Mouse (Mus musculus): ENCODE data around the gene Dnajb13.

Dnajb13 gene

GRCm38 (mm10) chr7:100514573-100514972, at the start of gene Dnajb13:
TSS of gene Dnajb13 (minus strand) at chr7:100514960.
- DNase-seq (ENCODE audit: low spot score in 2 of 2): no peak

- peak in 1 of 2 experiments; percentile 43 for DNase-seq (ENCODE audit: low spot score in 2 of 2)
These were observed 47.3 kb upstream of the Dnajb13 start for GRCm38 (mm10) chr7:100561861-100562587.

- DNase-seq (ENCODE audit: low spot score in 2 of 2): no peak
These were observed 44.6 kb upstream of the Dnajb13 start for GRCm38 (mm10) chr7:100559331-100559730.

- DNase-seq (ENCODE audit: low spot score in 2 of 2): no peak
These were observed 42.5 kb upstream of the Dnajb13 start for GRCm38 (mm10) chr7:100557241-100557640.

GRCm38 (mm10) chr7:100555431-100555951, 40.7 kb upstream of the Dnajb13 start:
- peak; percentile 76 to 84 for DNase-seq (ENCODE audit: low spot score in 2 of 2)

GRCm38 (mm10) chr7:100554939-100555338, 40.2 kb upstream of the Dnajb13 start:
- no peak for DNase-seq (ENCODE audit: low spot score in 2 of 2)

GRCm38 (mm10) chr7:100550338-100551007, 35.7 kb upstream of the Dnajb13 start:
- DNase-seq (ENCODE audit: low spot score in 2 of 2): peak; percentile 63 to 71

- DNase-seq (ENCODE audit: low spot score in 2 of 2): no peak
These were observed 35.0 kb upstream of the Dnajb13 start for GRCm38 (mm10) chr7:100549796-100550195.

GRCm38 (mm10) chr7:100547631-100548030, 32.9 kb upstream of the Dnajb13 start:
- no peak for DNase-seq (ENCODE audit: low spot score in 2 of 2)

GRCm38 (mm10) chr7:100544437-100544836, 29.7 kb upstream of the Dnajb13 start:
- no peak for DNase-seq (ENCODE audit: low spot score in 2 of 2)

- no peak for DNase-seq (ENCODE audit: low spot score in 2 of 2)
These were observed 24.8 kb upstream of the Dnajb13 start for GRCm38 (mm10) chr7:100539516-100539915.

GRCm38 (mm10) chr7:100537519-100537902, 22.8 kb upstream of the Dnajb13 start:
- DNase-seq (ENCODE audit: low spot score in 2 of 2): no peak

GRCm38 (mm10) chr7:100536804-100537518, 22.2 kb upstream of the Dnajb13 start, which contains the start of gene Coa4:
TSS of gene Coa4 (plus strand) at chr7:100537071.
- peak; percentile 94 to 95 for DNase-seq (ENCODE audit: low spot score in 2 of 2)

GRCm38 (mm10) chr7:100535831-100536230, 21.1 kb upstream of the Dnajb13 start:
- DNase-seq (ENCODE audit: low spot score in 2 of 2): no peak

GRCm38 (mm10) chr7:100534216-100534615, 19.5 kb upstream of the Dnajb13 start:
- DNase-seq (ENCODE audit: low spot score in 2 of 2): no peak

GRCm38 (mm10) chr7:100533503-100533902, 18.7 kb upstream of the Dnajb13 start:
- DNase-seq (ENCODE audit: low spot score in 2 of 2): no peak

- no peak for DNase-seq (ENCODE audit: low spot score in 2 of 2)
These were observed 16.0 kb upstream of the Dnajb13 start for GRCm38 (mm10) chr7:100530766-100531165.

GRCm38 (mm10) chr7:100524669-100525068, 9.9 kb upstream of the Dnajb13 start:
- no peak for DNase-seq (ENCODE audit: low spot score in 2 of 2)

- no peak for DNase-seq (ENCODE audit: low spot score in 2 of 2)
These were observed 7.5 kb upstream of the Dnajb13 start for GRCm38 (mm10) chr7:100522222-100522621.

- DNase-seq (ENCODE audit: low spot score in 2 of 2): peak; percentile 75 to 86
These were observed 6.0 kb upstream of the Dnajb13 start for GRCm38 (mm10) chr7:100520663-100521285.

- no peak for DNase-seq (ENCODE audit: low spot score in 2 of 2)
These were observed 5.4 kb upstream of the Dnajb13 start for GRCm38 (mm10) chr7:100520204-100520603.

- no peak for DNase-seq (ENCODE audit: low spot score in 2 of 2)
These were observed 3.2 kb downstream of the Dnajb13 start for GRCm38 (mm10) chr7:100511602-100512001.

All from right cerebral cortex, postnatal 10 days (tissue).